Mouse (Mus musculus) CD4-positive helper T cell, adult 2 months (primary cell): ENCODE measurements around the gene Rasgef1c.

ENCODE experiments used
- DNase-seq: peaks from one replicate; pipeline ENCODE4 v3.0.0-alpha.2; 2012; ENCODE audit warnings: low read depth, missing footprints, low spot score

The Rasgef1c gene

GRCm38 (mm10) chr11:49926183-49926582, 24.5 kb downstream of the Rasgef1c start:
- no peak for DNase-seq

DNA sequence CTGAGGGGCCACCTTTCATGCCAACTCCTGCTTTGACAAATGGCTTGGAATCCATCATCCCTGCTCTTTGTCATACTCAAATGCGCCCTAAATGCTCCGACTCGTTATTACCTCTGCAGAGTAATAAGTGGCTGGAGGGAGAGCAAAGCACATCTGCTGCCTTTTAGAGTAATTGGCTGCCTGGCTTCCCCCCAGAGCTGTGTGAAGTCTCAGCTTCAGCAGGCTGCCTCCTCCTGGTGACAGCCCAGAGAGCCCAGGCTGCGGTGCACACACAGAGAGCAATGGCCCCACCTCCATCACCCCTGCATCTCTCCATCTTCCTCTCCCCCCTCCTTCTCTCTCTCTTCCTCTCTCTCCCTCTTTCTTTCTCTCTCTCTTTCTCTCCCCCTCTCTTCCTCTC, 25.5 kb downstream of the Rasgef1c start:
- DNase-seq = no peak

DNA sequence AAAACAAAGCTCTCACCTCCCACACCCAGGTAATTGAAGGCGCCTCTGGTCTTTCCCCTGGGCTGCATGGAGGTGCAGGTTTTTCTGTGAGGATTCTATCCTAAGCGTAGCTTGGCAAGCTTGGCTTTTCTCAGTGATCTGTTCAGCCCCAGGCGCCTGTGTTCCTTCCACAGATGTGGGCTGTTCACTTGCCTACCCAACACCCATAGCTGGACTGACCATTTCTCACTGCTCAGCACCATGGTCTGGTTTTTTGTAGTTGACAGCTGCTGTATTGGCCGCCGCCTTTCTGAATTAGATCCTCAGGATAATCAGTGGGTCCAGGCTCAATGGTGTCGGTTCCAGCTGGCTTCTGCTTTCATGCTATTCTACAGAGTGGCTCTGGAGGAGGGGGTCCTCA, 26.0 kb downstream of the Rasgef1c start:
- DNase-seq = no peak

GRCm38 (mm10) chr11:49931037-49931625, 29.5 kb downstream of the Rasgef1c start:
- DNase-seq = no peak

GRCm38 (mm10) chr11:49931853-49932252, 30.2 kb downstream of the Rasgef1c start:
- no peak for DNase-seq

GRCm38 (mm10) chr11:49933811-49934210, 32.2 kb downstream of the Rasgef1c start:
- no peak for DNase-seq

DNA sequence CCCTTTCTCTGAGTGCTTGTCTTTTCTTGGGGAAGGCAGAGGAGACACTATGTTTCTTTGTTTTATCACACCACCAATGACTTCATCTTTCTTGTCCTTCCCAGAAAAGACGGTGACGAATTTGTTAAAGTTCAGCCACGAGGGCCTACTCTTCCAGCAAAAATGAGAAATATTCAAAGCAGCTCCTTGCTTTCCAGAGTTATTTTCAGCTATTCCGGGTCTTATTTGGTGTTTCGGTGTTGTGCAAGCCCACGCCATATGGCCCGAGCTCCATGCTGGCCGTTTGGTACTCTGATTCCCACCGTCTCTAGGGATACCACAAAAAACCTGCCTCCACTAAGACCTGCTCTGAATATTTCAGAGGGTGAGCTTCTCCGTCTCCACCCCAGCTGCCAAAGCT, 32.7 kb downstream of the Rasgef1c start:
- DNase-seq = no peak

- no peak for DNase-seq
These were observed 34.8 kb downstream of the Rasgef1c start for GRCm38 (mm10) chr11:49936458-49936857.

DNA sequence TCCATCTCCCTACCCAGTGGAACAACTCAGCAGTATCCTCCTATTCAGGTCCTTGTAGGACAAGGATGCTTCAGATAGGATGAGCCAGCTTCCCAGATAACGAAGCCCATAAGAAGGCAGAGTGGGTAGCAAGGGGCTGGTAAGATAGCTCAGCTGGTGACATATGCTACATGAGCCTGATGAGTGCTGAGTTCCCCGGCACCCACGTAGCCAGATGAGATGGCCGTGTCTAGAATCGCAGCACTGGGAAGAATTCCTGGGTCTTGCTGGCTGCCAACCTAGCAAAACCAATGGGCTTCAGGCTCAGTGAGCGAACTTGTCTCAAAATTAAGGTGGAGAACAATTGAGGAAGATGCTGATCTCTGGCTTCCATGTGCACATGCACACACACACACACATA, 36.1 kb downstream of the Rasgef1c start:
- DNase-seq = no peak

DNA sequence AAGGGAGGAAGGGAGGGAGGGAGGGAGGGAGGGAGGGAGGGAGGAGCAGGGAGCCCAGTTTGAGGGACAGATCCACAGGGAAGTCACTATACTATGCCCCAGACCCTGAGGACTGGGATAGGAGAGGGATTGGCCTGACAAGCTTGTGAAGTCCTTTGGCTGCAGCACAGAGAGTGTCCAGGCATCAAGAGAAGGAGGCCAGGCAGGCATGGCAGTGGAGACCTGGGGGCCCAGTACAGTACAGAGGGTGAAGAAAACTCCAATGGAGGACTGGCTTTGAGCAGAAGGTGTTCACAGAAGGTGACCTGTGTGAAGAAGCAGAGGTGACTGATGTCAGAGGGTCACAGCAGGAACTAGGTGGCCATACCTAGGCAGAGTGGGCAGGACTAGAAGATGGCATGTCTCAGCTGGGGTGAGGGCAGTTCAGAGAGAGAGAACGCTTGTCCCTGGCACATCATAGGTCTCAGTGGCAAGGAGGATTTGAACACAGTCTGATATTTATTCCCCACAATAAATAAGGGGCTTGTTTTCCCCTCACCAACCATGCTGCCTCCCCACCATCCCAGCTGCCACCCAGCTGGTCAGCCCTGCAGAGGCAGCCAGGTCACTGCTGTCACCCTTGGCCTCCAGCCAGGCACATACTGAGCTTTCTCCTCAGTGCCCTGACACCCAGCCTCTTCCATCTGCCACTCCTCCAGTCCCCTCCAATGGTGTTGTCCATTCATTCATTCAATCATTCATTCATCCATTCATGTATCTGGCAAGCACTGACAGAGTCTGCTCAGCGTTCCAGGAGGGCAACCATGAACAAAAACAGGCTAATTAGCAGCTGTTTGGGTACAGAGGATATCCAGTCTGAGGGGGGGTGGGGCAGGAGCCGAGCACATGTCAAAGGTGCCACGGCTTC, 36.9 kb downstream of the Rasgef1c start:
- no peak for DNase-seq

DNA sequence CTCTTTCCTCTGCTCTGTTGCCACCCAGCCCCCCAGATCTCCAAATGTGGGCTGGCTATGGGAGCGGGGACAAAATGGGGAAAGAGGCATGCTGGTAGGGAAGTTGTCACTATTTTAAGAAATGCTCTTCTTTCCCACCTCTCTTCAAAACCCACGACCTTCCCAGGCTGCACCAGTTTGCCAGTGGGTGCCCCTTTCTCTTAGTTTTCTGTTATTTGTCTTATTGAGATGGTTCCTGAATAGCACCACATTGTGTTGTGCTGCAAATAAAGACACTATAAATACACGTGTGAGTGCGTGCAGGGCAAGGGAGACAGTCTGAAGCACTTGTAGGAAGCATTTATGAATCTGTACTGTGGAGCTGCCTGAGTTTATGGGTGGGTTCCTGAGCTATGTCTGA, 41.2 kb downstream of the Rasgef1c start:
- no peak for DNase-seq

GRCm38 (mm10) chr11:49943901-49944300, 42.3 kb downstream of the Rasgef1c start:
- DNase-seq = no peak

- no peak for DNase-seq
These were observed 44.1 kb downstream of the Rasgef1c start for GRCm38 (mm10) chr11:49945726-49946125.

DNA sequence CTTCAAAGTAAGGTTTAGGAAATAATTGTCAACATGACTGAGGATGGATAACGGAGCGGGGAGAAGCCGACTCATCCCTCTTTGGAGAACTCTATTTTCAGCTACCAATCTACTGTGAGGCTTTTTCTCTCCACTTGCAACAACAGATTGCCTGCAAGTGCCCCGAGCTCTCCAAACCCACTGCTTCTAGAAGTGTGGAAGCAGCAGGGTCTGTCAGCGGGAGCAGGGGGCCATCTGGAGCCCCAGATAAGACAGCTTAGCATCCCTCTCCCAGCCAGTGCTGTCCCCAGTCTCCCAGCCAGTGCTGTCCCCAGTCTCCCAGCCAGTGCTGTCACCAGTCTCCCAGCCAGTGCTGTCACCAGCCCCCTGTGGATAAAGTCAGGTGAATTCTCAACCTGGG, 48.2 kb downstream of the Rasgef1c start:
- no peak for DNase-seq

DNA sequence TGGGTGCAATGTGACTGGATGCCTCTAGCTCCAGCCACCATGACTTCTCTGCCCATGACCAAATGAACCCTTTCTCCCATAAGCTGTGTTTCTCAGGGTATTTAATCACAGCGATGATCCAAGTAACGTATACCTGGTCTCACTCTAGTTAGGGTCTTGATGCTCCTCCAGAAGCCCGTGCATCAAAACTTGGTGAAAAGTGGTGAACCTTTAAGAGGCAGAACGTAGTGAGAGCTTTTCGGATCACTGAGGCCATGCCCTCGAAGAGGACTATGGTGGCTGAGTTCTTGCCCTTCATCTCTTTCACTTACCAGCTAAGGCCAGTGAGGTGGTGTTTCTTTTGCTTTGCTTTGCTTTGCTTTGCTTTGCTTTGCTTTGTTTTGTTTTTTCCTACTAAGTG, 52.0 kb downstream of the Rasgef1c start:
- no peak for DNase-seq

- DNase-seq = peak; percentile 42
These were observed 54.1 kb downstream of the Rasgef1c start for GRCm38 (mm10) chr11:49955577-49956261.

DNA sequence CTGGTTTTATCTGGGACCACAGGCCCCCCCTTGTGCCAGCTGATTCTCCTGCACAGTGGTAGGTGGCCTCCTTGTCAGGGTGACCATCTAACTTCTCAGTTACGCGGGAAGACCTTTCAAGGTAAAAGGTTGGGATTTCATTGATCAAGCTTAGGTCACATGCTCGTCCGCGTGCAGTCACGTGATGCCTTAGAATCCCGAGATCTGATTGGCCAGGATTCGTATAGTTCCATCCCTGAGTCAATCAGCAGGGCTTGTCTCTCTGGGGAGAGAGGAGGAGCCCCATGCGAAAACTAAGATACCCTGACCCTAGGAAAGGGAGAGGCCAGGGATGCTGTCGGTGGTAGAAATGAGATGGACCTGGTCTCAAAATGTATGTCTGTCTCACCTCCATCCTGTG, 56.4 kb downstream of the Rasgef1c start:
- DNase-seq = no peak

- DNase-seq = peak; percentile 54
These were observed 59.6 kb downstream of the Rasgef1c start for GRCm38 (mm10) chr11:49961098-49961740.

- DNase-seq = no peak
These were observed 63.7 kb downstream of the Rasgef1c start for GRCm38 (mm10) chr11:49965320-49965719.

- no peak for DNase-seq
These were observed 68.1 kb downstream of the Rasgef1c start for GRCm38 (mm10) chr11:49969692-49970091.

DNA sequence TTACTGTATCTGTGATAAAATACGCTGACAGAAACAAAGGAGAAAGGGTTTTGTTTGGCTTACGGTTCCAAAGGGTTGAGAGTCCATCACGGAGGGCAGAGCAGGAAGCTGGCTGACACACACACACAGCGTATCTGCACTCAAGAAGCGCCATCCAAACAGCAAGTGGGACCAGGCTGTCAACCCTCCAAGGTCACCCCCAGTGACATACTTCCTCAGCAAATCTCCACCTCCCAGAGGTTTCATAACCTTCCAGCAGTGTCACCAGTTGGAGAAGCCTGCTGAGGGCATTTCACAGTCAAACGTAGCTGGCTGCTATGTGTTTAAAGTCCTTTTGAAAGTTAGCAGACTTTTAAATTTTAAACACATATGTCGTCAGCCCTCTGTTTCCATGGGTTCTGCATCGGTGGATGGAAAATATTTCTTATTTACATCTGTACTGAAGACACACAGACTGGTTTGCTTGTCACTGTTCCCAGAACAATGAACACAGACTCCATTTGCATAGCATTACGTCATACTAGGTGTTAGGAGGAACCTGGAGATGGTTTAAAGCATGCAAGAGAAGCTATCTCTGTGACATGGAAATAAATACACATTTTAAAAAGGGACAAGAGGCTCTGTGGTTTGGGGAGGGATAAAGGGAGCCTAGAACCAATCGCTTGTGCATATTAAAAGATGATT, 72.2 kb downstream of the Rasgef1c start:
- no peak for DNase-seq
